Mouse (Mus musculus) kidney, adult 2 months (tissue): ENCODE results near the gene Flrt1. TPM values are rescaled to one million over a fixed set of nuclear protein-coding genes. Genes with fewer than 3 reads are reported as not detected.

ENCODE experiments used
- DNase-seq: peaks from one replicate; pipeline ENCODE4 v3.0.0; 2021
- H3K27ac ChIP-seq: fragments of 200-500 bp; 2 replicates; pipeline ENCODE4 v1.5.1; 2012; ENCODE audit warnings: low read depth, low read length, control low read depth, inconsistent platforms; ENCODE audit not compliant: insufficient read depth
- H3K27me3 ChIP-seq: fragments of 200-500 bp; replicated peaks from 2 replicates; pipeline ENCODE4 v1.6.1; 2012; ENCODE audit warnings: mild to moderate bottlenecking, moderate library complexity, low read length, inconsistent platforms; ENCODE audit not compliant: control insufficient read depth, insufficient read depth
- H3K36me3 ChIP-seq: fragments of 200-500 bp; 2 replicates; pipeline ENCODE4 v1.6.1; 2012; ENCODE audit warnings: mild to moderate bottlenecking, moderate library complexity, low read length, inconsistent platforms; ENCODE audit not compliant: control insufficient read depth, insufficient read depth
- H3K4me1 ChIP-seq: fragments of 200-500 bp; 2 replicates; pipeline ENCODE4 v1.6.1; 2011; ENCODE audit warnings: low read length; ENCODE audit not compliant: control insufficient read depth, insufficient read depth
- H3K4me3 ChIP-seq: fragments of 200-500 bp; 2 replicates; pipeline ENCODE4 v1.5.1; 2011; ENCODE audit warnings: mild to moderate bottlenecking, low read depth, low read length, control low read depth; ENCODE audit not compliant: insufficient read depth
- CTCF ChIP-seq: fragments of 200-500 bp; conservative IDR thresholded peaks from 2 replicates; pipeline ENCODE4 v1.5.1; 2011; ENCODE audit warnings: low read depth, mild to moderate bottlenecking, control low read depth, low read length, moderate library complexity, mixed read lengths; ENCODE audit not compliant: insufficient read depth, insufficient read length
- POLR2A ChIP-seq: fragments of 200-500 bp; IDR thresholded peaks from one replicate; pipeline ENCODE4 v1.6.1; 2011; ENCODE audit warnings: low read depth, low read length, control low read depth
- WGBS: fragments of 180-500 bp; shearing (Covaris S2); methylation state at CpG from one replicate; pipeline ENCODE4 v1.1.7; 2018; 5-methylcytosine and 5-hydroxymethylcytosine counted together
- polyA plus RNA-seq: library from polyadenylated mRNA; depleted of rRNA; stranded (reverse); fragments of >200 nt; gene quantifications from 2 replicates; pipeline ENCODE4 v1.2.3, GENCODE M21; 2012

Gene Flrt1
- polyA plus RNA-seq, 1 experiment = 23.1 TPM

GRCm38 (mm10) chr19:7103349-7103992 lies 2.1 kb downstream of the Flrt1 start:
- H3K36me3 ChIP-seq = no peaks in the 10 kb centered on the region
- 0 out of 2 replicates have a peak, but pooled peaks cover 4% of the 10 kb centered on the region for H3K4me1 ChIP-seq
- no peaks in the 10 kb centered on the region for H3K27me3 ChIP-seq
- no peak overlapping the region for H3K27ac ChIP-seq
- no peak for DNase-seq
- 73% methylated on average over 4 of the region's 4 CpGs for WGBS
- no peak for TF ChIP-seq POLR2A
- H3K4me3 ChIP-seq = no peak overlapping the region

GRCm38 (mm10) chr19:7102039-7102438 lies 3.5 kb downstream of the Flrt1 start:
- no peak for DNase-seq
- H3K4me3 ChIP-seq = no peak overlapping the region
- no peaks in the 10 kb centered on the region for H3K27me3 ChIP-seq
- WGBS = 63% methylated on average over 10 of the region's 10 CpGs
- H3K36me3 ChIP-seq = no peaks in the 10 kb centered on the region
- H3K4me1 ChIP-seq = 0 out of 2 replicates have a peak, but pooled peaks cover under 1% of the 10 kb centered on the region
- no peak for TF ChIP-seq POLR2A
- H3K27ac ChIP-seq = no peak overlapping the region

GRCm38 (mm10) chr19:7099620-7100155 lies 5.8 kb downstream of the Flrt1 start:
- Histone ChIP-seq H3K27ac (no peak overlapping the region), H3K36me3 (no peaks in the 10 kb centered on the region), H3K4me3 (no peak overlapping the region), H3K27me3 (no peaks in the 10 kb centered on the region), H3K4me1 (no peaks in the 10 kb centered on the region)
- TF ChIP-seq CTCF (no peak), POLR2A (no peak)
- 87% methylated on average over 3 of the region's 3 CpGs for WGBS
- DNase-seq = no peak

- Histone ChIP-seq H3K4me1 (no peaks in the 10 kb centered on the region), H3K27me3 (no peaks in the 10 kb centered on the region), H3K4me3 (no peak overlapping the region), H3K36me3 (no peaks in the 10 kb centered on the region), H3K27ac (no peak overlapping the region)
- TF ChIP-seq POLR2A (no peak), CTCF (no peak)
- no peak for DNase-seq
- WGBS = 34% methylated on average over 5 of the region's 5 CpGs
These were observed 12.8 kb downstream of the Flrt1 start for GRCm38 (mm10) chr19:7092756-7093155.

GRCm38 (mm10) chr19:7091448-7092050 lies 14.0 kb downstream of the Flrt1 start:
- H3K27ac ChIP-seq = no peak overlapping the region
- no peak overlapping the region for H3K4me3 ChIP-seq
- no peak for DNase-seq
- 78% methylated on average over 10 of the region's 10 CpGs for WGBS
- H3K36me3 ChIP-seq = no peaks in the 10 kb centered on the region
- no peaks in the 10 kb centered on the region for H3K27me3 ChIP-seq
- H3K4me1 ChIP-seq = no peaks in the 10 kb centered on the region
- TF ChIP-seq CTCF (no peak), POLR2A (no peak)

- Histone ChIP-seq H3K4me3 (no peak overlapping the region), H3K27me3 (no peaks in the 10 kb centered on the region), H3K27ac (no peak overlapping the region), H3K36me3 (no peaks in the 10 kb centered on the region), H3K4me1 (no peaks in the 10 kb centered on the region)
- no peak for DNase-seq
- WGBS = 54% methylated on average over 10 of the region's 10 CpGs
- TF ChIP-seq POLR2A (no peak), CTCF (no peak)
These were observed 15.0 kb downstream of the Flrt1 start for GRCm38 (mm10) chr19:7090369-7091064.

- DNase-seq = no peak
- Histone ChIP-seq H3K4me1 (no peaks in the 10 kb centered on the region), H3K27me3 (no peaks in the 10 kb centered on the region), H3K36me3 (no peaks in the 10 kb centered on the region), H3K27ac (no peak overlapping the region), H3K4me3 (no peak overlapping the region)
- WGBS = 75% methylated on average over 7 of the region's 7 CpGs
- TF ChIP-seq POLR2A = no peak
- no peak for TF ChIP-seq CTCF
These were observed 15.7 kb downstream of the Flrt1 start for GRCm38 (mm10) chr19:7089842-7090251.
